Mouse (Mus musculus) small intestine, adult 2 months (tissue): Measurements from ENCODE around the gene Pcdh15.

Experiments
- CTCF ChIP-seq: fragments of 200-500 bp; IDR thresholded peaks from 2 replicates; pipeline ENCODE4 v1.5.1; 2012; ENCODE audit warnings: low read depth, mild to moderate bottlenecking, control low read depth, inconsistent platforms, low read length, moderate library complexity, mixed read lengths; ENCODE audit not compliant: insufficient replicate concordance, insufficient read length; ENCODE audit errors: extremely low read depth
- POLR2A ChIP-seq: fragments of 200-500 bp; IDR thresholded peaks from 2 replicates; pipeline ENCODE4 v1.6.1; 2012; ENCODE audit warnings: low read depth, mild to moderate bottlenecking, control low read depth, inconsistent platforms, low read length, moderate library complexity

GRCm38 (mm10) chr10:74181921-74182320 is 1082.8 kb downstream of the Pcdh15 start:
- TF ChIP-seq CTCF = no peak
- TF ChIP-seq POLR2A = no peak
